Mouse (Mus musculus) liver, adult 2 months (tissue): ENCODE data around the gene Hirip3. TPM values are rescaled to one million over a fixed set of nuclear protein-coding genes. Genes with fewer than 3 reads are reported as not detected.
A peak's percentile ranks its signal among the peaks of the same experiment; 100 is the strongest.

Experiments used
- DNase-seq: peaks from one replicate; pipeline ENCODE4 v3.0.0-alpha.2; 2011; ENCODE audit warnings: low read depth, low spot score; ENCODE audit errors: extremely low read depth
- H3K27ac ChIP-seq: fragments of 200-500 bp; replicated peaks from 2 replicates; pipeline ENCODE4 v1.5.1; 2012; ENCODE audit warnings: low read depth, mild to moderate bottlenecking, control low read depth, inconsistent platforms, low read length; ENCODE audit not compliant: insufficient read depth
- H3K27me3 ChIP-seq: fragments of 200-500 bp; 2 replicates; pipeline ENCODE4 v1.6.1; 2012; ENCODE audit warnings: mild to moderate bottlenecking, moderate library complexity, low read length, inconsistent platforms; ENCODE audit not compliant: control insufficient read depth, insufficient read depth
- H3K36me3 ChIP-seq: fragments of 200-500 bp; 2 replicates; pipeline ENCODE4 v1.6.1; 2012; ENCODE audit warnings: low read length, inconsistent platforms; ENCODE audit not compliant: control insufficient read depth, insufficient read depth
- H3K4me1 ChIP-seq: fragments of 200-500 bp; 2 replicates; pipeline ENCODE4 v1.6.1; 2011; ENCODE audit warnings: low read length; ENCODE audit not compliant: control insufficient read depth, insufficient read depth
- H3K4me3 ChIP-seq: fragments of 200-500 bp; 2 replicates; pipeline ENCODE4 v1.5.1; 2011; ENCODE audit warnings: low read depth, mild to moderate bottlenecking, control low read depth, low read length, moderate library complexity; ENCODE audit not compliant: insufficient read depth
- H3K79me2 ChIP-seq: fragments of 200-500 bp; 2 replicates; pipeline ENCODE4 v1.6.1; 2012; ENCODE audit warnings: inconsistent platforms, mild to moderate bottlenecking, low read length, moderate library complexity; ENCODE audit not compliant: control insufficient read depth, insufficient read depth
- H3K9ac ChIP-seq: fragments of 200-500 bp; 2 replicates; pipeline ENCODE4 v1.6.1; 2012; ENCODE audit warnings: low read depth, mild to moderate bottlenecking, control low read depth, inconsistent platforms, low read length
- CTCF ChIP-seq: fragments of 200-500 bp; IDR thresholded peaks from 2 replicates; pipeline ENCODE4 v1.5.1; 2011; ENCODE audit warnings: low read depth, low read length, control low read depth
- POLR2A ChIP-seq: fragments of 200-500 bp; IDR thresholded peaks from 2 replicates; pipeline ENCODE4 v1.6.1; 2011; ENCODE audit warnings: low read length, control low read depth; ENCODE audit not compliant: insufficient read depth; ENCODE audit errors: extremely low read depth
- WGBS: fragments of 180-500 bp; shearing (Covaris S2); methylation state at CpG from one replicate; pipeline ENCODE4 v1.1.7; 2018; 5-methylcytosine and 5-hydroxymethylcytosine counted together
- polyA plus RNA-seq: library from polyadenylated mRNA; depleted of rRNA; stranded (reverse); fragments of >200 nt; gene quantifications from 2 replicates; pipeline ENCODE4 v1.2.3, GENCODE M21; 2012
- total RNA-seq: library from RNA; depleted of rRNA; stranded (reverse); fragments of >200 nt; gene quantifications from 2 replicates; pipeline ENCODE4 v1.2.3, GENCODE M21; 2014

Gene Hirip3
- total and polyA plus RNA-seq, 2 experiments: 1.0 to 2.4 TPM

DNA sequence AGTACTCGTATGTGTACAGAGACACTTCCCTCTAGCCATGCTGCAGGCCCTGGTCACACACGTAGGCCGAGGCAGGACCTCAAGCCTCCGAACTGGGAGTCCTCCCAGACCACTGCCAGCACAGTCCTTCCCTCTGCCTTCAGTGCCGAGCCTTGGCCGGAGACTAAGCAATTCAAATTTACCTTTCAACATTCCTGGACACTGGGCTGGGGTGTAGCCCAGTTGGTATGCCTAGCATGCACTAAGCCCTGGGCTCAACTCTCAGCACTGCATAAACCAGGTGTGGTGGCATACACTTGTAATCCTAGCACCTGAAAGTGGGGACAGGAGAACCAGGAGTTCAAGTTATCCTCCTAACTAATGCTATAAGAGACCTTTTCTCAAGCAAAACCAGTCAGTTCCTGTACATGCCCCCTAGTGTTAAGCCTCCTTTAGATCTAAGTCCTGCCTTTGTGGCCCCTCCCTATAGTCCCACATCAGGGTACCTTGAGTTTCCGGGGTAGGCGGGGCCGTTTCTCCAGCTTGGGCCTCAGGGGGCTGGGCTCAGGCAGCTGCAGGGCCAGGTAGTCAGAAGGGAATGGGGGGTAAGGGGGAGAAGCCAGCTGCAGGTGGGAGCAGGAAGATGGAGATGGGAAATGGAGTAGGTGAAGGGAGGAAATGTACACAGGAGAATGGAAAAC lies 4.9 kb upstream of the Hirip3 start:
- Histone ChIP-seq H3K79me2 (no peaks in the 10 kb centered on the region), H3K36me3 (no peaks in the 10 kb centered on the region), H3K9ac (no peak overlapping the region), H3K27ac (no peak overlapping the region), H3K4me1 (peaks cover 4% of the 10 kb centered on the region; the same call in 1 of the 2 replicates), H3K4me3 (no peak overlapping the region), H3K27me3 (no peaks in the 10 kb centered on the region)
- DNase-seq: no peak
- no peak for TF ChIP-seq POLR2A
- TF ChIP-seq CTCF: no peak
- WGBS: 84% methylated on average over 9 of the region's 9 CpGs

GRCm38 (mm10) chr7:126860987-126861386 lies 785 bp upstream of the Hirip3 start:
- H3K4me1 ChIP-seq: peaks cover 7% of the 10 kb centered on the region; the same call in 1 of the 2 replicates
- H3K27me3 ChIP-seq: no peaks in the 10 kb centered on the region
- peak overlapping the region; percentile 64 for H3K4me3 ChIP-seq
- H3K79me2 ChIP-seq: no peaks in the 10 kb centered on the region
- no peaks in the 10 kb centered on the region for H3K36me3 ChIP-seq
- 60% methylated on average over 5 of the region's 5 CpGs for WGBS
- peak overlapping the region; percentile 61 for H3K9ac ChIP-seq
- H3K27ac ChIP-seq: no peak overlapping the region
- DNase-seq: no peak
- TF ChIP-seq POLR2A: no peak
- TF ChIP-seq CTCF: no peak

GRCm38 (mm10) chr7:126862147-126862784 lies 494 bp downstream of the Hirip3 start, which contains the start of gene Ino80e:
Ino80e (minus strand) TSS chr7:126862377.
- Histone ChIP-seq H3K27ac (peak within 1 kb of the TSS; percentile 50), H3K79me2 (no peaks in the 10 kb centered on the region), H3K36me3 (peaks cover 5% of the 10 kb centered on the region; the same call in 1 of the 2 replicates), H3K27me3 (no peaks in the 10 kb centered on the region), H3K4me1 (peaks cover 7% of the 10 kb centered on the region; the same call in 1 of the 2 replicates), H3K4me3 (peak within 1 kb of the TSS; percentile 64), H3K9ac (peak within 1 kb of the TSS; percentile 61)
- TF ChIP-seq POLR2A (0 out of 2 replicates have a peak, but pooled peaks have one; percentile 10), CTCF (no peak)
- peak; percentile 78 for DNase-seq
- WGBS: under 1% methylated on average over 41 of the region's 41 CpGs

GRCm38 (mm10) chr7:126863791-126864190 lies 2.0 kb downstream of the Hirip3 start:
- H3K4me3 ChIP-seq: no peak overlapping the region
- 70% methylated on average over 6 of the region's 6 CpGs for WGBS
- peaks cover 10% of the 10 kb centered on the region; the same call in 1 of the 2 replicates for H3K36me3 ChIP-seq
- no peak overlapping the region for H3K27ac ChIP-seq
- H3K9ac ChIP-seq: no peak overlapping the region
- no peak for DNase-seq
- TF ChIP-seq POLR2A (no peak), CTCF (no peak)
- H3K4me1 ChIP-seq: peaks cover 7% of the 10 kb centered on the region; the same call in 1 of the 2 replicates
- no peaks in the 10 kb centered on the region for H3K27me3 ChIP-seq
- no peaks in the 10 kb centered on the region for H3K79me2 ChIP-seq

- Histone ChIP-seq H3K27me3 (no peaks in the 10 kb centered on the region), H3K27ac (no peak overlapping the region), H3K36me3 (peaks cover 27% of the 10 kb centered on the region; the same call in 1 of the 2 replicates), H3K79me2 (no peaks in the 10 kb centered on the region), H3K4me3 (no peak overlapping the region), H3K9ac (no peak overlapping the region), H3K4me1 (peaks cover 2% of the 10 kb centered on the region; the same call in 1 of the 2 replicates)
- WGBS: 87% methylated on average over 2 of the region's 2 CpGs
- DNase-seq: no peak
- no peak for TF ChIP-seq POLR2A
- no peak for TF ChIP-seq CTCF
Observed at GRCm38 (mm10) chr7:126867534-126867933, 5.8 kb downstream of the Hirip3 start.

GRCm38 (mm10) chr7:126868003-126868402 lies 6.2 kb downstream of the Hirip3 start:
- Histone ChIP-seq H3K9ac (no peak overlapping the region), H3K27me3 (no peaks in the 10 kb centered on the region), H3K36me3 (peaks cover 32% of the 10 kb centered on the region; the same call in 1 of the 2 replicates), H3K4me1 (no peaks in the 10 kb centered on the region), H3K79me2 (no peaks in the 10 kb centered on the region), H3K4me3 (no peak overlapping the region), H3K27ac (no peak overlapping the region)
- TF ChIP-seq CTCF: no peak
- no peak for TF ChIP-seq POLR2A
- WGBS: 84% methylated on average over 12 of the region's 12 CpGs
- no peak for DNase-seq
